ENCODE assay signal across 28 mouse cellular contexts in the genomic region with DNA sequence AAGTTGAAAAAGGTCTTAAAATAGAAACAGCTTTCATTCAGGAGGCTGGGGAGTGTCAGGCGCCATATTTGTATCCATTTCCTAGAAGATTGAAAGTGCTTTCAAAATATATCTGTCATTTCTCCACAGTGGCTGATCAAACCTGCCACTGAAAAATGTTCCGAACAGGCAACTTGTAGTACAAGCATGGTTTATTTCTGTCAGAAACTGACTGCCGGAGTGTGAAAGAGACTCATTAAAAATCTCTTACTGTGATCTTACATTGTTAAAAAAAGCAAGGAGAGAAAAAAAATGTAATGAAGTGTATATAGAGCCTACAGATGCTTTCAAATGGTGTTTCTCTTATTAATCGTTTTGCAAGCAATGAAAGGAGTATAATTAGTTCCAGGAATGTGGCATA.
DNase-seq lines count a peak whose midpoint lies in the region; ATAC-seq and TF ChIP-seq lines count a peak whose summit lies in the region.
"Had no signal": no experiment of that assay in that cellular context is flagged by ENCODE, and none has a peak within 500 bp of the region (broad histone marks: within the 10 kb centered on the region; RNA-seq: fewer than 3 reads in every experiment).

No protein-coding gene starts in this region.

- no peak overlapping the region for H3K4me3 ChIP-seq in embryonic facial prominence, embryonic 11.5 days (ENCODE audit: low read depth, low read length)
- H3K4me3 ChIP-seq in embryonic facial prominence, embryonic 10.5 days = no peak overlapping the region
- H3K4me3 ChIP-seq in thymus, adult 2 months (ENCODE audit: control insufficient read depth, insufficient read depth, low read length) = no peak overlapping the region
- H3K4me3 ChIP-seq: embryonic facial prominence, embryonic 13.5 days; embryonic facial prominence, embryonic 15.5 days; erythroblast, embryonic 14.5 days; forebrain, embryonic 13.5 days; forebrain, embryonic 15.5 days had no signal

- no peaks in the 10 kb centered on the region for H3K27me3 ChIP-seq in embryonic facial prominence, embryonic 11.5 days (ENCODE audit: control insufficient read depth, insufficient read depth, low read length)
- H3K27me3 ChIP-seq in embryonic facial prominence, embryonic 10.5 days (replicated peaks; ENCODE audit: low read depth, poor library complexity, severe bottlenecking) = no peaks in the 10 kb centered on the region
- H3K27me3 ChIP-seq in thymus, adult 2 months (ENCODE audit: control insufficient read depth, insufficient read depth, low read length) = no peaks in the 10 kb centered on the region
- H3K27me3 ChIP-seq: CH12.LX; embryonic facial prominence, embryonic 13.5 days; embryonic facial prominence, embryonic 15.5 days; forebrain, embryonic 13.5 days; forebrain, embryonic 15.5 days; Patski had no signal

- H3K36me3 ChIP-seq in embryonic facial prominence, embryonic 11.5 days (replicated peaks; ENCODE audit: control insufficient read depth, insufficient read depth, low read depth, low read length) = no peaks in the 10 kb centered on the region
- peaks cover 38% of the 10 kb centered on the region for H3K36me3 ChIP-seq in embryonic facial prominence, embryonic 10.5 days (replicated peaks)
- no peaks in the 10 kb centered on the region for H3K36me3 ChIP-seq in thymus, adult 2 months (ENCODE audit: control insufficient read depth, insufficient read depth, low read length)
- H3K36me3 ChIP-seq: embryonic facial prominence, embryonic 15.5 days; forebrain, embryonic 15.5 days; G1E had no signal

- no peak overlapping the region for H3K27ac ChIP-seq in embryonic facial prominence, embryonic 11.5 days (replicated peaks; ENCODE audit: low read depth, low read length)
- no peak overlapping the region for H3K27ac ChIP-seq in embryonic facial prominence, embryonic 10.5 days (replicated peaks)
- no peak overlapping the region for H3K27ac ChIP-seq in thymus, adult 2 months (ENCODE audit: control insufficient read depth, insufficient read depth, low read length)
- H3K27ac ChIP-seq: embryonic facial prominence, embryonic 13.5 days; embryonic facial prominence, embryonic 15.5 days; forebrain, embryonic 13.5 days; forebrain, embryonic 15.5 days had no signal

- H3K4me2 ChIP-seq in embryonic facial prominence, embryonic 11.5 days (ENCODE audit: low read depth, low read length) = no peak overlapping the region
- H3K4me2 ChIP-seq: embryonic facial prominence, embryonic 13.5 days; embryonic facial prominence, embryonic 15.5 days; forebrain, embryonic 13.5 days; forebrain, embryonic 15.5 days had no signal

- no peaks in the 10 kb centered on the region for H3K9me3 ChIP-seq in embryonic facial prominence, embryonic 11.5 days (replicated peaks; ENCODE audit: control insufficient read depth, low read length)
- H3K9me3 ChIP-seq in embryonic facial prominence, embryonic 10.5 days = no peaks in the 10 kb centered on the region
- H3K9me3 ChIP-seq: embryonic facial prominence, embryonic 13.5 days; embryonic facial prominence, embryonic 15.5 days; forebrain, embryonic 13.5 days; forebrain, embryonic 15.5 days had no signal

- no peak for TF ChIP-seq CTCF in thymus, adult 2 months (IDR thresholded peaks at IDR 0.05; ENCODE audit: borderline replicate concordance, control insufficient read depth, extremely low read depth, insufficient read depth, low read length, poor library complexity)

- no peak overlapping the region for H3K9ac ChIP-seq in embryonic facial prominence, embryonic 11.5 days (replicated peaks; ENCODE audit: low read length)
- H3K9ac ChIP-seq: embryonic facial prominence, embryonic 13.5 days; embryonic facial prominence, embryonic 15.5 days; forebrain, embryonic 13.5 days; forebrain, embryonic 15.5 days had no signal

- no peak for TF ChIP-seq POLR2A in thymus, adult 2 months (IDR thresholded peaks at IDR 0.05; ENCODE audit: control insufficient read depth, extremely low read depth, insufficient read depth, low read length, poor library complexity)

- no peaks in the 10 kb centered on the region for H3K4me1 ChIP-seq in embryonic facial prominence, embryonic 11.5 days (ENCODE audit: control insufficient read depth, insufficient read depth, low read length)
- peaks cover 5% of the 10 kb centered on the region for H3K4me1 ChIP-seq in embryonic facial prominence, embryonic 10.5 days
- no peaks in the 10 kb centered on the region for H3K4me1 ChIP-seq in thymus, adult 2 months (replicated peaks; ENCODE audit: control insufficient read depth, insufficient read depth, low read length)
- H3K4me1 ChIP-seq: embryonic facial prominence, embryonic 13.5 days; embryonic facial prominence, embryonic 15.5 days had no signal

- peak; percentile 42 for DNase-seq in embryonic facial prominence, embryonic 11.5 days (ENCODE audit: low spot score)
- no peak for DNase-seq in embryonic facial prominence, embryonic 10.5 days (ENCODE audit: low spot score)
- DNase-seq in frontal cortex, postnatal 36 days (ENCODE audit: low spot score in 2 of 2) = no peak
- peak; percentile 61 for DNase-seq in brain, adult 2 months (ENCODE audit: low read depth, low spot score)
- DNase-seq in hindlimb bud, embryonic 11.5 days (ENCODE audit: extremely low spot score, low read depth, low spot score) = peak; percentile 26
- DNase-seq in thymus, adult 18-20 months = no peak
- no peak for DNase-seq in thymus, adult 2 months
- DNase-seq: adrenal gland, adult 8-10 months; adrenal gland, postnatal 14 days; adrenal gland, postnatal 36 days; B cell, adult 2 months; cerebellum, adult 11-12 months; cerebellum, adult 2 months; cerebellum, adult 9-10 months; cerebellum, postnatal 10 days; cerebellum, postnatal 25 days; embryo, embryonic 11 days had no signal

- WGBS in embryonic facial prominence, embryonic 11.5 days = 72% methylated on average over 4 of the region's 4 CpGs
- 73% methylated on average over 4 of the region's 4 CpGs for WGBS in embryonic facial prominence, embryonic 10.5 days
- 95% methylated on average over 4 of the region's 4 CpGs for WGBS in thymus, adult 2 months

- no peak for ATAC-seq in embryonic facial prominence, embryonic 11.5 days (replicated peaks; ENCODE audit: insufficient number of reproducible peaks, low FRiP score, low TSS enrichment, low read depth)
- peak; percentile 33 for ATAC-seq in frontal cortex, adult (ENCODE audit: low TSS enrichment)
- ATAC-seq: activated CD4-positive, CD25-positive, alpha-beta regulatory T cell, adult 4 months; CD4-positive, CD25-positive, alpha-beta regulatory T cell, adult 4 months; forebrain, embryonic 13.5 days; forebrain, embryonic 15.5 days; Patski had no signal

Comparison
In these comparisons a context has a peak if more than half of its experiments do, and no peak if none do; other contexts are left out.
1. DNase-seq: peak in embryonic facial prominence, embryonic 11.5 days (single experiment), brain, adult 2 months (single experiment) and hindlimb bud, embryonic 11.5 days (single experiment); none in embryonic facial prominence, embryonic 10.5 days (single experiment), frontal cortex, postnatal 36 days (0 of 2), thymus, adult 18-20 months (0 of 2) and thymus, adult 2 months (single experiment).